Mouse (Mus musculus) stomach, embryonic 14.5 days (tissue): ENCODE results near the gene Wbp11. TPM values are rescaled to one million over a fixed set of nuclear protein-coding genes. Genes with fewer than 3 reads are reported as not detected.
"Not testable (repeated sequence)": the region's sequence is repeated elsewhere in the genome, so short reads cannot be mapped to it uniquely, and the experiment has no call there.

ENCODE experiments used
- ATAC-seq: fragments of 200-750 bp; cut with Nextera tagmentation; 2 replicates; pipeline ENCODE4 v1.8.0; 2017; ENCODE audit warnings: low read depth, moderate TSS enrichment; ENCODE audit not compliant: insufficient number of reproducible peaks, insufficient read depth, low FRiP score
- H3K27ac ChIP-seq: fragments of 300-500 bp; sonication (generic); 2 replicates; pipeline ENCODE4 v1.5.1; 2014; ENCODE audit warnings: mild to moderate bottlenecking, low read length, moderate library complexity, mixed read lengths
- H3K27me3 ChIP-seq: fragments of 300-500 bp; sonication (generic); 2 replicates; pipeline ENCODE4 v1.6.1; 2014; ENCODE audit warnings: low read length, control low read depth, mixed read lengths; ENCODE audit not compliant: control insufficient read depth, insufficient read depth
- H3K36me3 ChIP-seq: fragments of 300-500 bp; sonication (generic); 2 replicates; pipeline ENCODE4 v1.6.1; 2014; ENCODE audit warnings: mild to moderate bottlenecking, control low read depth, low read length, moderate library complexity, mixed read lengths; ENCODE audit not compliant: control insufficient read depth, insufficient read depth
- H3K4me1 ChIP-seq: fragments of 300-500 bp; sonication (generic); 2 replicates; pipeline ENCODE4 v1.6.1; 2014; ENCODE audit warnings: low read length, control low read depth, mixed read lengths; ENCODE audit not compliant: control insufficient read depth, insufficient read depth
- H3K4me2 ChIP-seq: fragments of 300-500 bp; sonication (generic); replicated peaks from 2 replicates; pipeline ENCODE4 v1.6.1; 2014; ENCODE audit warnings: low read depth, low read length, control low read depth
- H3K4me3 ChIP-seq: fragments of 300-500 bp; sonication (generic); 2 replicates; pipeline ENCODE4 v1.5.1; 2014; ENCODE audit warnings: low read depth, low read length, control low read depth
- H3K9ac ChIP-seq: fragments of 300-500 bp; sonication (generic); replicated peaks from 2 replicates; pipeline ENCODE4 v1.6.1; 2014; ENCODE audit warnings: low read depth, mild to moderate bottlenecking, control low read depth, low read length, moderate library complexity, mixed read lengths
- H3K9me3 ChIP-seq: fragments of 300-500 bp; sonication (generic); 2 replicates; pipeline ENCODE4 v1.6.1; 2016; ENCODE audit warnings: low read depth, low read length, control low read depth; ENCODE audit not compliant: control insufficient read depth
- WGBS: fragments of 180-500 bp; shearing (Covaris S2); extraction: QIAGEN DNeasy Blood & Tissue Kit; methylation state at CpG from one replicate; pipeline ENCODE4 v1.1.7; 2014; 5-methylcytosine and 5-hydroxymethylcytosine counted together
- polyA plus RNA-seq: library from polyadenylated mRNA; unstranded; fragments of >200 nt; fragmentation: Nextera tagmentation; extraction: Ambion mirVana; gene quantifications from 2 replicates; pipeline ENCODE4 v1.2.1, GENCODE M21; 2014

Wbp11 gene
- polyA plus RNA-seq, 1 experiment from 2014 or later: 103 TPM

DNA sequence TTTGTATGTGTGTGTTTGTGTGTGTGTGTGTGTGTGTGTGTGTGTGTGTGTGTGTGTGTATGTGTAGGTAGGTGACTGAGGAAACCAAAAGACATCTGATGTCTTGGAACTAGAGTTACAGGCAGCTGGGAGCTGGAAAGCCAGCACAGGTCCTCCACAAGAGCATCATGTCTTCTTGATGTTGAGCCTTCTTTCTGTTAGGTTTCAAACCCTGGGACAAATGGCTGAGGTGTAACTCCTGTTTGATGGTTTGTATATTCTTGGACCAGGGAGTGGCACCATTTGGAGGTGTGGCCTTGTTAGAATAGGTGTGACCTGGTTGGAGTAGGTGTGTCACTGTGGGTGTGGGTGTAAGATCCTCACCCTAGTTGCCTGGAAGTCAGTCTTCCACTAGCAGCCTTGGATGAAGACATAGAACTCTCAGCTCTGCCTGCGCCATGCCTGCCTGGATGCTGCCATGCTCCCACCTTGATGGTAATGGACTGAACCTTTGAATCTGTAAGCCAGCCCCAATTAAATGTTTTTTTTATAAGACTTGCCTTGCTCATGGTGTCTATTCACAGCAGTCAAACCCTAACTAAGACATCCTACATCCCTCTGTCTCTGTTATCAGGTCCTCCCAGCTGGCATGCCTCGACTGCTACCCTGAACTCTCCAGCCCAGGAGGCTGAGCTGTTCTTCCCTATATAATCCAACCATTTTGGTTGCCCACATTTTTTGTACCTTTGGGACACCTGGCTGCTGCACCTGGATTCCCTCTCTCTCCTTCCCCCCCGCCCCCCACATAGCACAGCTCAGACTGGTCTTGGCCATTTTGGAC is 29.9 kb downstream of the Wbp11 start:
- not testable (repeated sequence) for H3K4me1 ChIP-seq, H3K4me2 ChIP-seq, ATAC-seq, H3K4me3 ChIP-seq, H3K27me3 ChIP-seq, H3K27ac ChIP-seq, H3K9me3 ChIP-seq, H3K36me3 ChIP-seq, H3K9ac ChIP-seq
- 82% methylated on average over 3 of the region's 3 CpGs for WGBS

DNA sequence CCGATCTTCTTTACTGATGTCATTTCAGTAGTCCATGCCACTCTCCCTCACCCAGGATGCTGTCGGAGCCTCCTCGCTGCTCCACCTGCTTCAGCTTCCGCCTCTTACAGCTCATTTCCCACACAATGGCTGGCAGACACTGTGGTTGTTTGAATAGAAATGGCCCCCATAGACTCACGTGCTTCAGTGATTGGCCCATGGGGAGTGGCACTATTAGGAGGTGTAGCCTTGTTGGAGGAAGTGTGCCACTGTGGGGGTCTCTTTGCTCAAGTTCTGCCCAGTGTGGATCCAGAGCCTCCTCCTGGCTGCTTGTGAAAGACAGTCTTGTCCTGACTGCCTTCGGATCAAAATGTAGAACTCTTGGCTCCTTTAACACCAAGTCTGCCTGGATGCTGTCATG is 32.2 kb downstream of the Wbp11 start:
- Histone ChIP-seq H3K9ac (no peak overlapping the region), H3K9me3 (no peaks in the 10 kb centered on the region), H3K4me2 (no peak overlapping the region), H3K36me3 (no peaks in the 10 kb centered on the region), H3K27me3 (no peaks in the 10 kb centered on the region), H3K4me1 (no peaks in the 10 kb centered on the region), H3K27ac (no peak overlapping the region), H3K4me3 (no peak overlapping the region)
- no peak for ATAC-seq
- WGBS: 51% methylated on average over 6 of the region's 6 CpGs

DNA sequence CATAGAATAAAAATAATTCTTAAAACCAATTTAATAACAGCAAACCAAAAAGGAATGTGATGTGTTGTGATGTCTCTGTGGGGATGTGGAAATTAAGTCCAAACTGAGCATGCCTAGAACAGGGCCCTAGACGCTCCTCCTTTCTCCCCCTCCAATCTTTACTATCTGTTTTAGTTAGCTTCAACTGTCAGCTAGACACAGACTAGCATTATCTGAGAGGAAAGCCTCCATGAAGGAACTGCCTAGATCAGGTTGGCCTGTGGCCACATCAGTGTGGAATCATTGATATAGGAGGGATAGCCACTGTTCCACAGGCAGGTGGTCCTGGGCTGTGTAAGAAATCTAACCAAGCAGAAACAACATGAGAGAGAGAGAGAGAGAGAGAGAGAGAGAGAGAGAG is 32.9 kb downstream of the Wbp11 start:
- no peak overlapping the region for H3K4me3 ChIP-seq
- H3K36me3 ChIP-seq: no peaks in the 10 kb centered on the region
- no peak overlapping the region for H3K4me2 ChIP-seq
- no peak overlapping the region for H3K9ac ChIP-seq
- no peak overlapping the region for H3K27ac ChIP-seq
- H3K27me3 ChIP-seq: no peaks in the 10 kb centered on the region
- no peaks in the 10 kb centered on the region for H3K9me3 ChIP-seq
- no peak for ATAC-seq
- no peaks in the 10 kb centered on the region for H3K4me1 ChIP-seq
- 46% methylated on average over 1 of the region's 1 CpGs for WGBS

DNA sequence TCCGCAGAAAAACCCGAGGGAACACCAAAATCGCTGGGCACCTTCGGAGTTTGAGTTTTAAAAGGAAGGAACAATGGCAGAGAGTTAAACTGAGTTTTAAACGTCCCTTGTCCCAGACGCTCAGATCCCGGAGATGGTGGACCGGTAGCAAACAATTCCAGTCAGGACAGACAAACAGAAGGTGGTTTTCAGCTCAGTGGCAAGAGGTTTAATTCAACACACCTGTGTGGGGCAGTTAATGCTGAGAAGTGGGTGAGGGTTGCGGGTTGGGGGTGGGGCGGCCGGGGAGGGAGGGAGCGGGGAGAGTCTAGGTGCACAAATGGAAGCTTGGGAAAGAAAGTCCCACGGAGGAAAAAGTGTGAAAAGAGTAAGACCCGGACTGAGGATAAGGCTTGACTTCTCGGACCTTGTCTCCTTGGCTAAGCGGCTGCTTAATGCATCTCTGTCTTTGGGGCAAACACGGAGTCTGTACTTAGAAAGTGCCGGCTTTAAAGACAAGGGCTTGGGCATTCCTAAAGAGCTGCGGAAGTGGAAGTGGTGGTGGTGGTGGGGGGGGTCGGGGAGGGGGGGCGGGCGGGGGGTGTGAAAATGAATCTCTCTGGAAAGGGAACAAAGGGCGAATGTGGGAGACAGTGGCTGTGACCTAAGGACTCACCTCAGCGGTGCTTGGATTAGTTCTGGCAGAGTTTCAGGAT is 34.1 kb downstream of the Wbp11 start:
- no peak overlapping the region for H3K27ac ChIP-seq
- H3K4me3 ChIP-seq: peak overlapping the region; percentile 32
- H3K9ac ChIP-seq: no peak overlapping the region
- peak overlapping the region; percentile 68 for H3K4me2 ChIP-seq
- H3K4me1 ChIP-seq: 0 out of 2 replicates have a peak, but pooled peaks cover 2% of the 10 kb centered on the region
- no peaks in the 10 kb centered on the region for H3K36me3 ChIP-seq
- no peak for ATAC-seq
- H3K9me3 ChIP-seq: no peaks in the 10 kb centered on the region
- under 1% methylated on average over 24 of the region's 24 CpGs for WGBS
- no peaks in the 10 kb centered on the region for H3K27me3 ChIP-seq

DNA sequence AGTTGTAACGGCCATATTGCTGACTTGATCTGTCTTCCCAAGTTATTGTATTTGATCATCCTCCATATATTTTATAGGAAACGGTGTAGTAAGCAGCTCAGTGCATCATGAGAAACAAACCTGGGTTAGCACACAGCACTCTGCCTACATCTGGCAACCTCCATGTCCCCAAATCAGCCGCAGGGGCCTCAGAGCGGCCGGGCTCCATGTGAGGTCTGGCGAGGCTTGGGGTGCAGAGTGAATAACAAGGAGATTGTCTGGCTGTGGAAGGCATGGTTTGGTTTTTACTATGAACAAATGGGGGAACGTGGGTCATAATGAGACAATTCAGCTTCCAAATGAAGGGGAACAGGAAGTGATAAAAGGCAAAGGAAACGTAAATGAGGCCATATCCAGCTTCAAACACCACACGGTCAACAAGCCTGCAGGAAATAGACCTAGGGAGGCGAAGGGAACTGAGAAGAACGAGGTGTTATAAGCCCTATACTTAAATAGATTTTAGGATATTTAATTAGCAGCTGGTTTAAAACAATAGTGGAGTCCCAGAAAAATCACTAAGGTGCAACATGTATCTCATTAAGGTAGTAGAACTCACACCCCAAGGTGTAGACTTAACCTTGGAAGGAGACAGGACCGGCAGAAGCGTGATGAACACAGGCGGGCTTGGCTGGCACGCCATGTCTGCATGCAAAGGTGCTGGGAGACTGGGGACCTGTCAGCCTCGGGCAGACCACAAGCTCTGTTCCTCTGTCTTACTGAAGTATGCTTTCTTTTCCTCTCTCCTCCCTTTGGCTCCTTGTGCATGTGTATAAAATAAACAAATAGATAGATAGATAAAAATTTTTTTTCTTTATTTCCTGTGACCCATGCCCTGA is 34.9 kb downstream of the Wbp11 start:
- H3K9ac ChIP-seq: no peak overlapping the region

DNA sequence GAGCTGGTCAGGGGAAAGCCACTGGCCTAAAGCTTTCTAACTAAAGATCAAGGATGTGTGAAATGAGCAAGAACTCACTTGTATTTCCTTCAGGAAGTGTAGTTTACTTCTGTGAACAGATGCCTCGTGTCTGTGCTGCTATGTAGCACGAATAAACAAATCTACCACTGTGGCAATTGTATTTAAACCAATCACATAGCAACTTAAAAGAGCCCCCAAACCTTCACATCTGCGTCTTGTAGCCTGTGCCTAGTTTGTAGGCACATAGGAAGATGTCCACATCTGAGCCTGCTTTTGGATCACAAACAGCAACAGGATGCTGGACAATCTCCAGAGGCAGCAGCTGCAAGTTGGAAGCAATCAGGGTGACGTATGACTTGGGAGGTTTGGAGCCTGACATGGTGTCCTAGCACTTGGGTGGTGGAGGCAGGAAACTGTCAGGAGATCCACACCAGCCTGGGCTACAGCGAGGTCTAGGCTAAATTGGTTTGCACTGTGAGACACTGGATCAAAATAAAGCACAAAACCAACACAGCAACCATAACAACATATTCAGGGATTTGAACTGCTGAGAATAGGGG is 38.6 kb downstream of the Wbp11 start:
- WGBS: 48% methylated on average over 5 of the region's 5 CpGs

More for the DNA sequence above, 34.9 kb downstream of the Wbp11 start:
- Histone ChIP-seq H3K27ac (no peak overlapping the region), H3K36me3 (no peaks in the 10 kb centered on the region), H3K9me3 (no peaks in the 10 kb centered on the region), H3K27me3 (no peaks in the 10 kb centered on the region), H3K4me3 (peak overlapping the region; percentile 32), H3K4me2 (peak overlapping the region; percentile 68), H3K4me1 (0 out of 2 replicates have a peak, but pooled peaks cover 2% of the 10 kb centered on the region)
- no peak for ATAC-seq
- WGBS: 33% methylated on average over 16 of the region's 16 CpGs

DNA sequence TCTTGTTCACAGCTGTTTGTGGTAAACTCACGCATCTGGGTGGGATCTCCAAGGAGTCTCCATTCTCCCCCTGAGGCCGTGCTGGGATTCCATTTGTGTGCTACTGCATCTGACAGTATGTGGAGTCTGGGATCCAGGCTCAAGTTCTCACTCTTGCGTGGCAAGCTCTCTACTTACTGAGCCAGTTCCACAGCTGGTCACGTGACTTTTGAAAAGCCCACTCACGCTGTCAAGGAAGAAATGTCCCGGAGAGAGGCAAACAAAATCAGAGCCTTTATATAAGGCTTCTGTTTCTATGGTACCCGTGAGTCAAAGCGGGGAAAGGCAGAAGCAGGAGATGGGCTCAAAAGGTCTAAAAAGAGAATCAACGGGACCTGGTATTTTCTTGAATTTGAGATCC is 45.3 kb downstream of the Wbp11 start:
- no peak overlapping the region for H3K4me3 ChIP-seq
- H3K36me3 ChIP-seq: no peaks in the 10 kb centered on the region
- H3K4me2 ChIP-seq: no peak overlapping the region
- H3K9ac ChIP-seq: no peak overlapping the region
- ATAC-seq: no peak
- H3K9me3 ChIP-seq: no peaks in the 10 kb centered on the region
- no peaks in the 10 kb centered on the region for H3K27me3 ChIP-seq
- WGBS: 78% methylated on average over 9 of the region's 9 CpGs
- H3K27ac ChIP-seq: no peak overlapping the region
- H3K4me1 ChIP-seq: no peaks in the 10 kb centered on the region

More for the DNA sequence above, 38.6 kb downstream of the Wbp11 start:
- no peak overlapping the region for H3K4me2 ChIP-seq
- no peaks in the 10 kb centered on the region for H3K27me3 ChIP-seq
- no peak overlapping the region for H3K4me3 ChIP-seq
- H3K9ac ChIP-seq: no peak overlapping the region
- no peaks in the 10 kb centered on the region for H3K9me3 ChIP-seq
- H3K4me1 ChIP-seq: 0 out of 2 replicates have a peak, but pooled peaks cover 2% of the 10 kb centered on the region
- ATAC-seq: peak; percentile 73; the same call in 1 of the 2 replicates
- no peaks in the 10 kb centered on the region for H3K36me3 ChIP-seq
- peak overlapping the region; percentile 81 for H3K27ac ChIP-seq

DNA sequence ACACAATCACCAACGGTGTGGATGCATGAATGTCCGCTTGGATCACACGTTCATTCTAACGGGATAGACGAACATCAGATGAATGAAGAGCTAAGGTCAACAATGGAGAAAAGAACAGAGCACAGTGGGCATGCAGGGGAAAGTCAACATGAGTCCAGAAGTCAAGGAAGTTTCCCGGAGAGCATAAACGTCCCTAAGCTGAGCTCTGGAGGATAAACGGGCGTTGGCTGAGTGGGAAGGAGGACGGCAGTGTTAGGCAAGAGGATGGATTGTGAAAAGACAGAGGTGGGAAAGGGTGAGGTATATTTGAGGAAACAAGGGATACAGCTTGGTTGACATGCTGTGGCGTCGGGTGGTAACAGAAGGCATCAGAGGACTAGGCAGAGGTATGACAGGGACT is 45.9 kb downstream of the Wbp11 start:
- no peak overlapping the region for H3K9ac ChIP-seq
- H3K27ac ChIP-seq: no peak overlapping the region
- 79% methylated on average over 12 of the region's 12 CpGs for WGBS
- H3K4me2 ChIP-seq: no peak overlapping the region
- no peaks in the 10 kb centered on the region for H3K27me3 ChIP-seq
- no peaks in the 10 kb centered on the region for H3K9me3 ChIP-seq
- ATAC-seq: no peak
- H3K4me1 ChIP-seq: no peaks in the 10 kb centered on the region
- H3K36me3 ChIP-seq: no peaks in the 10 kb centered on the region
- no peak overlapping the region for H3K4me3 ChIP-seq
